Mouse (Mus musculus): ENCODE results near the gene Rbp1. TPM values are rescaled to one million over a fixed set of nuclear protein-coding genes. Genes with fewer than 3 reads are reported as not detected.

Rbp1 gene
- polyA plus RNA-seq, 1 experiment from 2014 or later: 54.1 TPM

- no peaks in the 10 kb centered on the region for H3K9me3 ChIP-seq (ENCODE audit: control insufficient read depth, low read length)
- DNase-seq (ENCODE audit: low spot score) (no peak), ATAC-seq (replicated peaks; ENCODE audit: low FRiP score) (peak; percentile 10)
- no peak overlapping the region for H3K27ac ChIP-seq (ENCODE audit: low read depth, low read length)
- WGBS: 46% methylated on average over 4 of the region's 4 CpGs
- H3K4me1 ChIP-seq (replicated peaks; ENCODE audit: control insufficient read depth, insufficient read depth, low read length): peaks cover 45% of the 10 kb centered on the region
- no peaks in the 10 kb centered on the region for H3K27me3 ChIP-seq (replicated peaks; ENCODE audit: control insufficient read depth, insufficient read depth, low read length)
- no peak overlapping the region for H3K4me3 ChIP-seq (ENCODE audit: low read depth, low read length)
- H3K9ac ChIP-seq (ENCODE audit: low read depth, low read length): no peak overlapping the region
- H3K4me2 ChIP-seq: peak overlapping the region; percentile 58
- H3K36me3 ChIP-seq (ENCODE audit: control insufficient read depth, insufficient read depth, low read length): no peaks in the 10 kb centered on the region
These were observed 67.4 kb downstream of the Rbp1 start for GRCm38 (mm10) chr9:98490128-98490527.

DNA sequence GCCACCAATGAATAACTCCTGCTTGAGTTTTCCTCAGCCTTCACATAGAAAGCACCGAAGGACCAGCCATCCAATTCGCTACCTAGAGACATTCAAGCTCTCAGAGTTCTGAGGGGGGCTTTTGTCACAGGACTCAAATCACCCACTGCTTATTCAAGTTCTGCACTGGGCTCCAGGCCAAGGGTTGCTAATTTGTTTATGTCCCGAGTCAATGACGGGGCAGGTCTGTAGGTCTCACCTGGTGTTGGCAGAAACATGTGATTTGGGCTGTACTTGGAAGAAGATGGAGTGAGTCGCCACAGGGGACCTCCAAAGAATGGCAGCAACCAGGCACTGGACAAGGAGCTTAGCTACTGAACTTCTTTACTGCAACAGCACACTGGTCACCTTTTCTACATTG, 68.3 kb downstream of the Rbp1 start:
- no peak for DNase-seq (ENCODE audit: low spot score)
- Histone ChIP-seq H3K4me3 (ENCODE audit: low read depth, low read length) (no peak overlapping the region), H3K36me3 (ENCODE audit: control insufficient read depth, insufficient read depth, low read length) (no peaks in the 10 kb centered on the region), H3K9me3 (ENCODE audit: control insufficient read depth, low read length) (no peaks in the 10 kb centered on the region), H3K4me1 (replicated peaks; ENCODE audit: control insufficient read depth, insufficient read depth, low read length) (peaks cover 45% of the 10 kb centered on the region), H3K27me3 (replicated peaks; ENCODE audit: control insufficient read depth, insufficient read depth, low read length) (no peaks in the 10 kb centered on the region), H3K9ac (ENCODE audit: low read depth, low read length) (no peak overlapping the region), H3K27ac (ENCODE audit: low read depth, low read length) (no peak overlapping the region), H3K4me2 (no peak overlapping the region)
- ATAC-seq (replicated peaks; ENCODE audit: low FRiP score): no peak
- WGBS: 92% methylated on average over 5 of the region's 5 CpGs

DNA sequence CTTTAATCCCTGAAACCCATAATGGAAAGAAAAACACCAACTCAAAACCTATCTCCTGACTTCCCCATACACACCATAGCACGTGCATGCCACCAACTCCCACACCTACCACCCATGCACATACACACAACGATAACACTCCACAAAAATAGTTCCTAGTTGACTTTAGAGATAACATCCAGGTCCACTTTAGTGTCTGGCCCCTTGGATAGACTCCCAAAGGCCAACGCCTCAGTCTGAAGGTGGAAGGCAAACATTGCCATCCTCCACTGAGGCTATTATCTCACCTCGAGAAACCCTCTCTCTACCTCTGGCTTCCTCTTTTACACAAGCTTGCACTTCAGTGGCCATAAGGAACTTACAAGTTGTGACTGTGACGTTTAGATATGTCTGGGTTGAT, 69.5 kb downstream of the Rbp1 start:
- no peak overlapping the region for H3K27ac ChIP-seq (ENCODE audit: low read depth, low read length)
- DNase-seq (ENCODE audit: low spot score): no peak
- peak; percentile 51 for ATAC-seq (replicated peaks; ENCODE audit: low FRiP score)
- H3K27me3 ChIP-seq (replicated peaks; ENCODE audit: control insufficient read depth, insufficient read depth, low read length): no peaks in the 10 kb centered on the region
- WGBS: 39% methylated on average over 5 of the region's 5 CpGs
- no peaks in the 10 kb centered on the region for H3K9me3 ChIP-seq (ENCODE audit: control insufficient read depth, low read length)
- no peak overlapping the region for H3K4me2 ChIP-seq
- H3K4me1 ChIP-seq (replicated peaks; ENCODE audit: control insufficient read depth, insufficient read depth, low read length): peaks cover 49% of the 10 kb centered on the region
- no peak overlapping the region for H3K4me3 ChIP-seq (ENCODE audit: low read depth, low read length)
- no peaks in the 10 kb centered on the region for H3K36me3 ChIP-seq (ENCODE audit: control insufficient read depth, insufficient read depth, low read length)
- no peak overlapping the region for H3K9ac ChIP-seq (ENCODE audit: low read depth, low read length)

DNA sequence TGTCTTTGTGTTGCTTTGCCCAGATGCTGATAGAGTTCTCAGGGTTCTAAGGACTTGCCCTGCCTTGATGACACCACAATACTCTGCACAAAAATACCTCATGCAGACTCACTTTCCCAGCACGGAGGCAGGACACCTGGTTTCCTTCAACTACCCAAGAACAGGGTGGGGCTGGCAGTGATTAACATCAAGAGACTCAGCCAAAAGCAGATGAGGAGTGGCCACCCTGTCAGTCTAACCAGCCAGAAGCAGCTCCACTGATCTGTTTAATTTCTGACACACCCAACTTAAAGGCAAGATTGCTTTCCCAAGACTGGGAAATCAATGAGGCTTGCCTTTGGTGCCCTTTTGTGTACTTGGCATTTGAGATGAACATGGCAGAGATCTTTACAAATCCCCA, 70.1 kb downstream of the Rbp1 start:
- H3K36me3 ChIP-seq (ENCODE audit: control insufficient read depth, insufficient read depth, low read length): no peaks in the 10 kb centered on the region
- H3K4me3 ChIP-seq (ENCODE audit: low read depth, low read length): no peak overlapping the region
- H3K4me2 ChIP-seq: no peak overlapping the region
- H3K4me1 ChIP-seq (replicated peaks; ENCODE audit: control insufficient read depth, insufficient read depth, low read length): peaks cover 53% of the 10 kb centered on the region
- H3K9me3 ChIP-seq (ENCODE audit: control insufficient read depth, low read length): no peaks in the 10 kb centered on the region
- no peak for DNase-seq (ENCODE audit: low spot score)
- no peak overlapping the region for H3K27ac ChIP-seq (ENCODE audit: low read depth, low read length)
- WGBS: 37% methylated on average over 1 of the region's 1 CpGs
- no peaks in the 10 kb centered on the region for H3K27me3 ChIP-seq (replicated peaks; ENCODE audit: control insufficient read depth, insufficient read depth, low read length)
- ATAC-seq (replicated peaks; ENCODE audit: low FRiP score): no peak
- no peak overlapping the region for H3K9ac ChIP-seq (ENCODE audit: low read depth, low read length)

Other genes starting within 250 kb of the Rbp1 start
- 35.9 and 36.6 TPM in 2 replicates for gene Nmnat3, start 135.5 kb upstream of the Rbp1 start, polyA plus RNA-seq (2014; fragmentation: Nextera tagmentation; extraction: Ambion mirVana)
- gene Rbp2, start 63.2 kb downstream of the Rbp1 start, polyA plus RNA-seq (2014; fragmentation: Nextera tagmentation; extraction: Ambion mirVana): 1.9 and 2.9 TPM in 2 replicates
- gene Copb2, start 140.8 kb downstream of the Rbp1 start, polyA plus RNA-seq (2014; fragmentation: Nextera tagmentation; extraction: Ambion mirVana): 134 and 157 TPM in 2 replicates
- gene Mrps22, start 178.7 kb downstream of the Rbp1 start, polyA plus RNA-seq (2014; fragmentation: Nextera tagmentation; extraction: Ambion mirVana): 85.4 and 96.5 TPM in 2 replicates